Mouse (Mus musculus): ENCODE results near the gene Wbp1l. TPM values are rescaled to one million over a fixed set of nuclear protein-coding genes. Genes with fewer than 3 reads are reported as not detected.

Wbp1l gene
- polyA plus RNA-seq, 1 experiment, result 24.5 TPM

GRCm38 (mm10) chr19:46661511-46661910, 62.6 kb downstream of the Wbp1l start:
- TF ChIP-seq CTCF (IDR thresholded peaks at IDR 0.05; ENCODE audit: low read depth, low read length) (no peak), EP300 (IDR thresholded peaks at IDR 0.05; ENCODE audit: insufficient read depth, low read depth, low read length) (no peak), POLR2A (IDR thresholded peaks at IDR 0.05; ENCODE audit: insufficient read depth, low read length) (no peak)
- H3K9me3 ChIP-seq (replicated peaks; ENCODE audit: control insufficient read depth, insufficient read depth, low read length, poor library complexity, severe bottlenecking), result no peaks in the 10 kb centered on the region

GRCm38 (mm10) chr19:46662214-46662613, 63.3 kb downstream of the Wbp1l start:
- Histone ChIP-seq H3K36me3 (ENCODE audit: control insufficient read depth, insufficient read depth, low read length, poor library complexity, severe bottlenecking) (no peaks in the 10 kb centered on the region), H3K27ac (ENCODE audit: insufficient read depth, low read length) (no peak overlapping the region), H3K27me3 (ENCODE audit: control insufficient read depth, insufficient read depth, low read length, poor library complexity, severe bottlenecking) (no peaks in the 10 kb centered on the region), H3K4me3 (ENCODE audit: low read depth, low read length) (no peak overlapping the region), H3K4me1 (ENCODE audit: control insufficient read depth, insufficient read depth, low read length) (no peaks in the 10 kb centered on the region), H3K9me3 (replicated peaks; ENCODE audit: control insufficient read depth, insufficient read depth, low read length, poor library complexity, severe bottlenecking) (no peaks in the 10 kb centered on the region), H3K9ac (ENCODE audit: low read depth, poor library complexity, severe bottlenecking) (no peak overlapping the region)
- TF ChIP-seq CTCF (IDR thresholded peaks at IDR 0.05; ENCODE audit: low read depth, low read length) (no peak), EP300 (IDR thresholded peaks at IDR 0.05; ENCODE audit: insufficient read depth, low read depth, low read length) (no peak), POLR2A (IDR thresholded peaks at IDR 0.05; ENCODE audit: insufficient read depth, low read length) (no peak)

More at GRCm38 (mm10) chr19:46661511-46661910, 62.6 kb downstream of the Wbp1l start:
- Histone ChIP-seq H3K36me3 (ENCODE audit: control insufficient read depth, insufficient read depth, low read length, poor library complexity, severe bottlenecking) (no peaks in the 10 kb centered on the region), H3K4me3 (ENCODE audit: low read depth, low read length) (no peak overlapping the region), H3K27me3 (ENCODE audit: control insufficient read depth, insufficient read depth, low read length, poor library complexity, severe bottlenecking) (no peaks in the 10 kb centered on the region), H3K27ac (ENCODE audit: insufficient read depth, low read length) (no peak overlapping the region), H3K9ac (ENCODE audit: low read depth, poor library complexity, severe bottlenecking) (no peak overlapping the region), H3K4me1 (ENCODE audit: control insufficient read depth, insufficient read depth, low read length) (no peaks in the 10 kb centered on the region)

GRCm38 (mm10) chr19:46662784-46663183, 63.9 kb downstream of the Wbp1l start:
- H3K36me3 ChIP-seq (ENCODE audit: control insufficient read depth, insufficient read depth, low read length, poor library complexity, severe bottlenecking), result no peaks in the 10 kb centered on the region
- H3K4me3 ChIP-seq (ENCODE audit: low read depth, low read length), result no peak overlapping the region
- no peaks in the 10 kb centered on the region for H3K9me3 ChIP-seq (replicated peaks; ENCODE audit: control insufficient read depth, insufficient read depth, low read length, poor library complexity, severe bottlenecking)
- no peak overlapping the region for H3K9ac ChIP-seq (ENCODE audit: low read depth, poor library complexity, severe bottlenecking)
- no peak overlapping the region for H3K27ac ChIP-seq (ENCODE audit: insufficient read depth, low read length)
- H3K27me3 ChIP-seq (ENCODE audit: control insufficient read depth, insufficient read depth, low read length, poor library complexity, severe bottlenecking), result no peaks in the 10 kb centered on the region
- H3K4me1 ChIP-seq (ENCODE audit: control insufficient read depth, insufficient read depth, low read length), result no peaks in the 10 kb centered on the region
- no peak for TF ChIP-seq POLR2A (IDR thresholded peaks at IDR 0.05; ENCODE audit: insufficient read depth, low read length)
- no peak for TF ChIP-seq EP300 (IDR thresholded peaks at IDR 0.05; ENCODE audit: insufficient read depth, low read depth, low read length)
- no peak for TF ChIP-seq CTCF (IDR thresholded peaks at IDR 0.05; ENCODE audit: low read depth, low read length)

GRCm38 (mm10) chr19:46665474-46665873, 66.6 kb downstream of the Wbp1l start:
- H3K9me3 ChIP-seq (replicated peaks; ENCODE audit: control insufficient read depth, insufficient read depth, low read length, poor library complexity, severe bottlenecking), result no peaks in the 10 kb centered on the region
- no peak overlapping the region for H3K4me3 ChIP-seq (ENCODE audit: low read depth, low read length)
- H3K36me3 ChIP-seq (ENCODE audit: control insufficient read depth, insufficient read depth, low read length, poor library complexity, severe bottlenecking), result no peaks in the 10 kb centered on the region
- no peaks in the 10 kb centered on the region for H3K4me1 ChIP-seq (ENCODE audit: control insufficient read depth, insufficient read depth, low read length)
- no peak for TF ChIP-seq CTCF (IDR thresholded peaks at IDR 0.05; ENCODE audit: low read depth, low read length)
- no peaks in the 10 kb centered on the region for H3K27me3 ChIP-seq (ENCODE audit: control insufficient read depth, insufficient read depth, low read length, poor library complexity, severe bottlenecking)
- H3K27ac ChIP-seq (ENCODE audit: insufficient read depth, low read length), result no peak overlapping the region
- no peak overlapping the region for H3K9ac ChIP-seq (ENCODE audit: low read depth, poor library complexity, severe bottlenecking)

GRCm38 (mm10) chr19:46667300-46667699, 68.4 kb downstream of the Wbp1l start:
- no peaks in the 10 kb centered on the region for H3K27me3 ChIP-seq (ENCODE audit: control insufficient read depth, insufficient read depth, low read length, poor library complexity, severe bottlenecking)

GRCm38 (mm10) chr19:46668263-46668662, 69.4 kb downstream of the Wbp1l start:
- Histone ChIP-seq H3K9me3 (replicated peaks; ENCODE audit: control insufficient read depth, insufficient read depth, low read length, poor library complexity, severe bottlenecking) (no peaks in the 10 kb centered on the region), H3K27me3 (ENCODE audit: control insufficient read depth, insufficient read depth, low read length, poor library complexity, severe bottlenecking) (no peaks in the 10 kb centered on the region), H3K9ac (ENCODE audit: low read depth, poor library complexity, severe bottlenecking) (no peak overlapping the region), H3K4me1 (ENCODE audit: control insufficient read depth, insufficient read depth, low read length) (no peaks in the 10 kb centered on the region), H3K36me3 (ENCODE audit: control insufficient read depth, insufficient read depth, low read length, poor library complexity, severe bottlenecking) (no peaks in the 10 kb centered on the region), H3K4me3 (ENCODE audit: low read depth, low read length) (no peak overlapping the region), H3K27ac (ENCODE audit: insufficient read depth, low read length) (no peak overlapping the region)
- no peak for TF ChIP-seq CTCF (IDR thresholded peaks at IDR 0.05; ENCODE audit: low read depth, low read length)
- no peak for TF ChIP-seq POLR2A (IDR thresholded peaks at IDR 0.05; ENCODE audit: insufficient read depth, low read length)
- no peak for TF ChIP-seq EP300 (IDR thresholded peaks at IDR 0.05; ENCODE audit: insufficient read depth, low read depth, low read length)

More at GRCm38 (mm10) chr19:46667300-46667699, 68.4 kb downstream of the Wbp1l start:
- Histone ChIP-seq H3K27ac (ENCODE audit: insufficient read depth, low read length) (no peak overlapping the region), H3K4me1 (ENCODE audit: control insufficient read depth, insufficient read depth, low read length) (no peaks in the 10 kb centered on the region), H3K36me3 (ENCODE audit: control insufficient read depth, insufficient read depth, low read length, poor library complexity, severe bottlenecking) (no peaks in the 10 kb centered on the region), H3K4me3 (ENCODE audit: low read depth, low read length) (no peak overlapping the region), H3K9me3 (replicated peaks; ENCODE audit: control insufficient read depth, insufficient read depth, low read length, poor library complexity, severe bottlenecking) (no peaks in the 10 kb centered on the region), H3K9ac (ENCODE audit: low read depth, poor library complexity, severe bottlenecking) (no peak overlapping the region)
- TF ChIP-seq CTCF (IDR thresholded peaks at IDR 0.05; ENCODE audit: low read depth, low read length) (no peak), EP300 (IDR thresholded peaks at IDR 0.05; ENCODE audit: insufficient read depth, low read depth, low read length) (no peak), POLR2A (IDR thresholded peaks at IDR 0.05; ENCODE audit: insufficient read depth, low read length) (no peak)
